Mouse (Mus musculus) B cell, adult (primary cell): Measurements from ENCODE around the gene Fam83c. TPM values are rescaled to one million over a fixed set of nuclear protein-coding genes. Genes with fewer than 3 reads are reported as not detected.

ENCODE experiments used
- total RNA-seq: library from RNA; stranded (reverse); gene quantifications from 4 replicates; pipeline ENCODE4 v1.2.4, GENCODE M21; 2023; ENCODE audit not compliant: inconsistent age

Fam83c gene
- total RNA-seq: 0.15 to 0.33 TPM (median 0.26 TPM) in 3 of 4 replicates, not detected in the other

GRCm38 (mm10) chr2:155834732-155835131 lies at the start of gene Fam83c:
TSS of gene Fam83c (minus strand) at chr2:155834854.

GRCm38 (mm10) chr2:155826630-155827424 lies 7.8 kb downstream of the Fam83c start, which contains the start of gene Eif6:
TSS of gene Eif6 (minus strand) at chr2:155826925.

GRCm38 (mm10) chr2:155819392-155819448 lies 15.4 kb downstream of the Fam83c start, which contains the start of gene BC029722:
TSS of gene BC029722 (minus strand) at chr2:155819426.

Other genes with a start within 250 kb of the Fam83c start
- 8.4 to 13.3 TPM (median 11.0 TPM) in 4 replicates for gene Gss, start 242.0 kb downstream of the Fam83c start, total RNA-seq
- gene Myh7b, start 223.6 kb downstream of the Fam83c start, total RNA-seq: not detected in 4 replicates
- gene Trpc4ap, start 142.5 kb downstream of the Fam83c start, total RNA-seq: 151 to 173 TPM (median 162 TPM) in 4 replicates
- gene Edem2, start 105.4 kb downstream of the Fam83c start, total RNA-seq: 34.6 to 41.1 TPM (median 37.6 TPM) in 4 replicates
- gene Gm17581, start 99.0 kb downstream of the Fam83c start, total RNA-seq: not detected in 4 replicates
- gene Procr, start 83.7 kb downstream of the Fam83c start, total RNA-seq: not detected in 4 replicates
- not detected in 4 replicates for gene Mmp24, start 59.5 kb downstream of the Fam83c start, total RNA-seq
- gene BC029722, start 15.4 kb downstream of the Fam83c start, total RNA-seq: 23.6 to 27.8 TPM (median 24.7 TPM) in 4 replicates
- 87.8 to 99.3 TPM (median 93.3 TPM) in 4 replicates for gene Eif6, start 7.9 kb downstream of the Fam83c start, total RNA-seq
- gene Uqcc1, start 95.5 kb upstream of the Fam83c start, total RNA-seq: 27.6 to 43.5 TPM (median 29.5 TPM) in 4 replicates
- not detected in 4 replicates for gene Gm15557, start 105.9 kb upstream of the Fam83c start, total RNA-seq
- gene Gdf5, start 110.5 kb upstream of the Fam83c start, total RNA-seq: not detected in 4 replicates
- 58.5 to 67.9 TPM (median 59.6 TPM) in 4 replicates for gene Cep250, start 121.6 kb upstream of the Fam83c start, total RNA-seq
- 1.2 to 4.4 TPM (median 2.7 TPM) in 4 replicates for gene 6430550D23Rik, start 173.1 kb upstream of the Fam83c start, total RNA-seq
- 76.6 to 107 TPM (median 94.4 TPM) in 4 replicates for gene Ergic3, start 173.2 kb upstream of the Fam83c start, total RNA-seq
- not detected in 4 replicates for gene Fer1l4, start 218.1 kb upstream of the Fam83c start, total RNA-seq
- gene Spag4, start 230.3 kb upstream of the Fam83c start, total RNA-seq: 4.1 to 6.1 TPM (median 5.5 TPM) in 4 replicates